Mouse (Mus musculus) skeletal muscle tissue, adult 2 months (tissue): ENCODE measurements around the gene Hmgb1.

Experiments used
- DNase-seq: peaks from one replicate; pipeline ENCODE4 v3.0.0-alpha.2; 2012; ENCODE audit warnings: low read depth, low spot score

Gene Hmgb1

DNA sequence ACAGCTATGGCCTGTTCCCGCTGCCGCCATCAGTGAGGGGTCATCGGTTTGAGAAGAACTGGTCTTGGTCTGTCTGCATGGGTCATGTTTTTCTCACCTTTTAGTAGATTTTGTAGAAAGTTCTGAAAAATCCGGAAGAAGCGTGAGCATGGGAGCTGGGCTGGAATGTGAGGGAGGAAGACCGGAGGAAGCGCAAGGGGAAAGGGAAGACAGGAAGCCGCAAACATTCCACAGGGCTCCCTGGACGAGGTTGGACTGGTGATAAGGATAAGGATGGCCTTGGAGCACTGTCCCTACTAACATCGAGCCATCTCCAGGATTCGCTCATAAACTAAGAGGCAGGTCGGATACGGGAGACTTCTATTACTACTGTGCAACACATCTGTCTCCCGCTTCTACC, 185.8 kb downstream of the Hmgb1 start:
- no peak for DNase-seq

DNA sequence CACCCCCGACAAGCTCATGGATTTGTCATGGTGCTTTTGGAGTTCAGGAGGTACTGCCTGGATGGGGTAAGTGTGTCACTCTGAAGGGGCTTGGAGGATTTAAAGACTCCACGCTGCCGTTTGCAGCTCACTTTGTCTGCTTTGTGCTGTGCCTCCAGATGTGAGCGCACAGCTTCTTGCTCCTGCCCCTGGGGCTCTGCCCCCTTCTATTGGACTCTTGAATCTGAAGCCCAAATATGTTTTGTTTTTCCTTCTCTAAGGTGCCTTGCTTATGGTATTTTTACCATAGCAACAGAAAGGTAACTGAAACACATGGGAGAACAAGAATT, 187.6 kb downstream of the Hmgb1 start:
- DNase-seq: no peak
